Mouse (Mus musculus) monocyte, adult 59 days (primary cell): ENCODE data around the gene Ssmem1. TPM values are rescaled to one million over a fixed set of nuclear protein-coding genes. Genes with fewer than 3 reads are reported as not detected.

Experiments
- total RNA-seq, 2 experiments: library from RNA; stranded (reverse); gene quantifications; one replicate each; pipeline ENCODE4 v1.2.4; 2023

The Ssmem1 gene
- total RNA-seq, result under 1 TPM in 1 of 2 experiments, not detected in 1; 0.46 TPM

GRCm38 (mm10) chr6:30509265-30510239, at the start of gene Ssmem1, which contains the start of gene Tmem209:
Gene Ssmem1 (plus strand): TSS chr6:30509849.
Gene Tmem209 (minus strand): TSS chr6:30509783.

GRCm38 (mm10) chr6:30541009-30541799, 31.6 kb downstream of the Ssmem1 start, which contains the start of gene Cpa2:
Gene Cpa2 (plus strand): TSS chr6:30541582.

GRCm38 (mm10) chr6:30568069-30568468, 58.4 kb downstream of the Ssmem1 start, which contains the start of gene Cpa4:
Gene Cpa4 (plus strand): TSS chr6:30568369.

Other genes with a start within 250 kb of the Ssmem1 start
- gene Ube2h, start 205.3 kb upstream of the Ssmem1 start, total RNA-seq, result 10 to 100 TPM; 49.3 to 56.5 TPM
- gene Zc3hc1, start 118.8 kb upstream of the Ssmem1 start, total RNA-seq, result 10 to 100 TPM; 17.8 to 21.7 TPM
- 10 to 100 TPM; 26.6 to 28.4 TPM for gene Klhdc10, start 108.0 kb upstream of the Ssmem1 start, total RNA-seq
- 10 to 100 TPM; 17.0 to 23.5 TPM for gene Tmem209, start 66 bp upstream of the Ssmem1 start, total RNA-seq
- under 1 TPM in 1 of 2 experiments, not detected in 1; 0.85 TPM for gene Cpa2, start 31.7 kb downstream of the Ssmem1 start, total RNA-seq
- gene Cpa4, start 58.5 kb downstream of the Ssmem1 start, total RNA-seq, result not detected
- gene Cpa5, start 101.2 kb downstream of the Ssmem1 start, total RNA-seq, result not detected
- under 1 TPM in 1 of 2 experiments, not detected in 1; 0.76 TPM for gene Cpa1, start 129.4 kb downstream of the Ssmem1 start, total RNA-seq
- gene Cep41, start 183.9 kb downstream of the Ssmem1 start, total RNA-seq, result 1 to 10 TPM; 1.4 to 2.9 TPM
- not detected for gene Mest, start 213.7 kb downstream of the Ssmem1 start, total RNA-seq